Mouse (Mus musculus): Measurements from ENCODE around the gene Ucp1.

- TF ChIP-seq GATA1 (IDR thresholded peaks at IDR 0.05; ENCODE audit: borderline replicate concordance, low read length) (no peak), FLI1 (IDR thresholded peaks at IDR 0.05; ENCODE audit: low read length) (no peak)
These were observed 51.9 kb downstream of the Ucp1 start for GRCm38 (mm10) chr8:83342076-83342475.
